Comparison of ENCODE assay signal across 22 mouse cellular contexts in genomic region chr2:45270035-45270434, GRCm38 (mm10).
A peak's percentile ranks its signal among the peaks of the same experiment; 100 is the strongest.
DNase-seq lines count a peak whose midpoint lies in the region; ATAC-seq lines count a peak whose summit lies in the region.
"Had no signal": no experiment of that assay in that cellular context is flagged by ENCODE, and none has a peak within 500 bp of the region (broad histone marks: within the 10 kb centered on the region; RNA-seq: fewer than 3 reads in every experiment).

No protein-coding gene starts in this region.

- no peaks in the 10 kb centered on the region for H3K4me1 ChIP-seq in intestine, embryonic 16.5 days (ENCODE audit: control insufficient read depth, insufficient read depth, low read length)
- H3K4me1 ChIP-seq: embryonic facial prominence, embryonic 13.5 days; forebrain, embryonic 12.5 days; heart, embryonic 10.5 days; hindbrain, embryonic 15.5 days had no signal

- no peak overlapping the region for H3K27ac ChIP-seq in intestine, embryonic 16.5 days (ENCODE audit: low read length)
- H3K27ac ChIP-seq: embryonic facial prominence, embryonic 13.5 days; forebrain, embryonic 12.5 days; heart, embryonic 10.5 days; hindbrain, embryonic 15.5 days had no signal

- no peak overlapping the region for H3K4me2 ChIP-seq in intestine, embryonic 16.5 days (ENCODE audit: low read depth, low read length)
- H3K4me2 ChIP-seq: embryonic facial prominence, embryonic 13.5 days; forebrain, embryonic 12.5 days; hindbrain, embryonic 15.5 days had no signal

- peak; percentile 95 for DNase-seq in heart, adult 11 months
- DNase-seq in heart, postnatal 25 days (ENCODE audit: low spot score), result no peak
- peak; percentile 70 for DNase-seq in retina, postnatal 1 day
- no peak for DNase-seq in lung, postnatal 25 days (ENCODE audit: low spot score)
- DNase-seq in c-Kit-positive CD71-positive TER-119-positive erythroid progenitor cells, embryonic 14.5 days (ENCODE audit: low spot score), result no peak
- DNase-seq: adrenal gland, postnatal 14 days; cerebellum, adult 11-12 months; cerebellum, adult 9-10 months; cerebellum, postnatal 25 days; gastrocnemius, postnatal 25 days; heart, postnatal 10 days had no signal

- H3K27me3 ChIP-seq in intestine, embryonic 16.5 days (replicated peaks; ENCODE audit: control insufficient read depth, insufficient read depth, low read length), result no peaks in the 10 kb centered on the region
- H3K27me3 ChIP-seq: CH12.LX; embryonic facial prominence, embryonic 13.5 days; forebrain, embryonic 12.5 days; hindbrain, embryonic 15.5 days; Patski had no signal

- H3K4me3 ChIP-seq in intestine, embryonic 16.5 days (ENCODE audit: low read length), result no peak overlapping the region
- H3K4me3 ChIP-seq: embryonic facial prominence, embryonic 13.5 days; forebrain, embryonic 12.5 days; heart, embryonic 10.5 days; hindbrain, embryonic 15.5 days had no signal

- 81% methylated on average over 2 of the region's 2 CpGs for WGBS in intestine, embryonic 16.5 days

- H3K9ac ChIP-seq in intestine, embryonic 16.5 days (ENCODE audit: low read depth, low read length), result no peak overlapping the region
- H3K9ac ChIP-seq: embryonic facial prominence, embryonic 13.5 days; forebrain, embryonic 12.5 days; hindbrain, embryonic 15.5 days had no signal

- intact Hi-C loops in heart, postnatal 25 days (cut with DNase I), result no loop called here

- H3K36me3 ChIP-seq in intestine, embryonic 16.5 days (ENCODE audit: control insufficient read depth, insufficient read depth, low read length), result no peaks in the 10 kb centered on the region
- H3K36me3 ChIP-seq: embryonic facial prominence, embryonic 13.5 days; forebrain, embryonic 12.5 days; heart, embryonic 10.5 days; hindbrain, embryonic 15.5 days had no signal

- no peaks in the 10 kb centered on the region for H3K9me3 ChIP-seq in intestine, embryonic 16.5 days (ENCODE audit: control insufficient read depth, low read length)
- H3K9me3 ChIP-seq: embryonic facial prominence, embryonic 13.5 days; forebrain, embryonic 12.5 days; heart, embryonic 10.5 days; hindbrain, embryonic 15.5 days had no signal

- 0 out of 2 replicates have a peak, but pooled peaks have one; percentile 25 for ATAC-seq in common myeloid progenitor, adult 5-6 weeks (replicated peaks; ENCODE audit: low read depth, poor library complexity, severe bottlenecking)
- peak; percentile 57; the same call in 1 of the 2 replicates for ATAC-seq in megakaryocyte progenitor cell, adult 5-6 weeks (replicated peaks; ENCODE audit: poor library complexity)
- ATAC-seq in intestine, embryonic 16.5 days, result no peak
- ATAC-seq: activated CD4-positive, CD25-positive, alpha-beta regulatory T cell, adult 4 months; forebrain, embryonic 16.5 days; Patski had no signal

Comparison
In these comparisons a context has a peak if more than half of its experiments do, and no peak if none do; other contexts are left out.
1. DNase-seq: peak in heart, adult 11 months (single experiment) and retina, postnatal 1 day (single experiment); none in heart, postnatal 25 days (single experiment), lung, postnatal 25 days (single experiment) and c-Kit-positive CD71-positive TER-119-positive erythroid progenitor cells, embryonic 14.5 days (single experiment).